In the genomic region with DNA sequence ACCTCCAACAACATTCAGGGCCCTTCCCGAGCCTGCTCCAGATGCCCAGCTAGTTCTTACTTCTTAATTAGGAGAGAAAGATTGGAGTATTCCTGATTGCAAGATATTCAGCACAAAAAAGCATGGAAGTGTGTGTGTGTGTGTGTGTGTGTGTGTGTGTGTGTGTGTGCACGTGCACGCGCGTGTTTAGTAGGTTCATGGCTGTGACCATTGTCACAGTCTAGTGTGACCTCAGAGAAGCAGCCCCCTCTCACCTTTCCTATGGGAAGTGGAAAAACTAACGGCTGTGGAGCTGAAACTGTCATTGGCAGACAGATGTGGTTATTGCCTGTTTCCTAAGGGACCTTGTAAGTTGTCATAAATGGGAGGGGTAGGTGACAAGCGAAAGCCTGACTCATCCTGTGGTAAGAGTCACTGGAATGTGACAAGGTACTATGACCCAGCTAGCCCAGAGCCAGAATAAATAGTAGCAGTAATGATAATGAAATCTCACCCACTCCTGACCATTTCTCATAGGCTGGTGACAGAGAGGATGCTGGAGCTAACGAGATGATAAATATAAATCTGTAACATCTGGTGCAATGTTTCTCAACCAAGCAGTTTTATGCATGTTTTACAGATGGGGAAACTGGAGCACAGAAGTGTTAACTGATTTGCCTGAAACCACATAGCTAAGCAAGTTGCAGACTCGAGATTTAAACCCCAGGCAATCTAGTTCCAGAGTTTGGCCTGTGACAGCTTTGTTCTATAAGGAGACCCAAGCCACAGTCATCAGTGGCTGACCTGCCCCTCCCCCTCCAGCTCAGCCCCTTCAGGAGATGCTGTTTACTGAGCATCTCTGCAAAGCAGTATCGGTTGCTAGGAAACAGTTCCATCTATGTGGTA, we compare ENCODE assay signal across 14 mouse cellular contexts. TPM values are rescaled to one million over a fixed set of nuclear protein-coding genes. Genes with fewer than 3 reads are reported as not detected.
A peak's percentile ranks its signal among the peaks of the same experiment; 100 is the strongest.
DNase-seq lines count a peak whose midpoint lies in the region; ATAC-seq lines count a peak whose summit lies in the region.
"Had no signal": no experiment of that assay in that cellular context is flagged by ENCODE, and none has a peak within 500 bp of the region (broad histone marks: within the 10 kb centered on the region; RNA-seq: fewer than 3 reads in every experiment).

No protein-coding gene starts in this region.

- no peak overlapping the region for H3K4me3 ChIP-seq in hindbrain, embryonic 16.5 days (ENCODE audit: low read length)
- H3K4me3 ChIP-seq: heart, embryonic 15.5 days; kidney, embryonic 15.5 days had no signal

- WGBS in hindbrain, embryonic 16.5 days = 66% methylated on average over 10 of the region's 10 CpGs

- peaks cover 13% of the 10 kb centered on the region for H3K4me1 ChIP-seq in hindbrain, embryonic 16.5 days (ENCODE audit: control insufficient read depth, insufficient read depth, low read depth, low read length)

- ATAC-seq in hindbrain, embryonic 16.5 days = peak; percentile 78
- ATAC-seq in activated CD4-positive, CD25-positive, alpha-beta regulatory T cell, adult 4 months = no peak

- H3K27ac ChIP-seq in hindbrain, embryonic 16.5 days (ENCODE audit: low read depth, low read length) = peak overlapping the region; percentile 56; the same call in 1 of the 2 replicates
- H3K27ac ChIP-seq: heart, embryonic 15.5 days; kidney, embryonic 15.5 days had no signal

- DNase-seq in adrenal gland, adult 8-10 months = peak; percentile 27
- DNase-seq in adrenal gland, adult 18-20 months (ENCODE audit: low spot score in 2 of 2) = no peak
- peak; percentile 6 for DNase-seq in left cerebral cortex, postnatal 4 days
- DNase-seq in left cerebral cortex, adult 11 months (ENCODE audit: low spot score) = no peak
- DNase-seq in retina, postnatal 1 day = peak; percentile 38
- no peak for DNase-seq in layer of hippocampus, postnatal 14 days (ENCODE audit: low spot score in 2 of 2)
- DNase-seq: B cell, adult 2 months; cerebellum, adult 9-10 months; liver had no signal

- no peaks in the 10 kb centered on the region for H3K9me3 ChIP-seq in hindbrain, embryonic 16.5 days (ENCODE audit: control insufficient read depth, low read length)
- H3K9me3 ChIP-seq: heart, embryonic 15.5 days; kidney, embryonic 15.5 days had no signal

- no peaks in the 10 kb centered on the region for H3K27me3 ChIP-seq in hindbrain, embryonic 16.5 days (replicated peaks; ENCODE audit: control insufficient read depth, insufficient read depth, low read length)
- H3K27me3 ChIP-seq: kidney, embryonic 15.5 days had no signal

- H3K36me3 ChIP-seq in hindbrain, embryonic 16.5 days (ENCODE audit: control insufficient read depth, insufficient read depth, low read length) = no peaks in the 10 kb centered on the region
- H3K36me3 ChIP-seq: heart, embryonic 15.5 days; kidney, embryonic 15.5 days had no signal

- no peak overlapping the region for H3K9ac ChIP-seq in hindbrain, embryonic 16.5 days (ENCODE audit: low read depth, low read length)
- H3K9ac ChIP-seq: heart, embryonic 15.5 days; kidney, embryonic 15.5 days had no signal

- intact Hi-C loops in left cerebral cortex, postnatal 4 days (cut with DNase I) = loop anchor here (5.0 kb wide), 1 partner anchor 40 kb away; no protein-coding TSS in a partner anchor

- H3K4me2 ChIP-seq in hindbrain, embryonic 16.5 days (ENCODE audit: low read length) = no peak overlapping the region
- H3K4me2 ChIP-seq: heart, embryonic 15.5 days; kidney, embryonic 15.5 days had no signal

RNA-seq across cellular contexts. Expression of gene Limch1, which starts 11.4 kb away (rescaled TPM):
- 100 to 1,000 TPM in 1 of 4 experiments, 10 to 100 TPM in 3; 68.6 to 110 (median 87.5) TPM for total RNA-seq in adrenal gland, adult 8-10 months (2022)
- total RNA-seq in adrenal gland, adult 18-20 months (2021) = 10 to 100 TPM; 53.2 to 69.4 TPM
- total RNA-seq in left cerebral cortex, postnatal 4 days (2021) = 100 to 1,000 TPM; 203 to 223 TPM
- polyA plus RNA-seq in hindbrain, embryonic 16.5 days (2015; fragmentation: Nextera tagmentation; extraction: Ambion mirVana) = 48.4 and 50.1 TPM in 2 replicates
- 100 to 1,000 TPM; 111 to 115 TPM for total RNA-seq in layer of hippocampus, postnatal 14 days (2021)
- polyA plus RNA-seq in activated CD4-positive, CD25-positive, alpha-beta regulatory T cell, adult 4 months (2017; shearing (Covaris generic)) = under 1 TPM in 1 of 2 experiments, not detected in 1; 0.16 TPM
- total RNA-seq: megakaryocyte-erythroid progenitor cell, adult 5-6 weeks had no signal

Comparison
In these comparisons a context has a peak if more than half of its experiments do, and no peak if none do; other contexts are left out.
1. DNase-seq: peak in adrenal gland, adult 8-10 months (single experiment), left cerebral cortex, postnatal 4 days (single experiment) and retina, postnatal 1 day (single experiment); none in adrenal gland, adult 18-20 months (0 of 2), left cerebral cortex, adult 11 months (single experiment) and layer of hippocampus, postnatal 14 days (0 of 2).